Mouse (Mus musculus): Measurements from ENCODE around the gene Btbd6.
A peak's percentile ranks its signal among the peaks of the same experiment; 100 is the strongest.

Gene Btbd6

DNA sequence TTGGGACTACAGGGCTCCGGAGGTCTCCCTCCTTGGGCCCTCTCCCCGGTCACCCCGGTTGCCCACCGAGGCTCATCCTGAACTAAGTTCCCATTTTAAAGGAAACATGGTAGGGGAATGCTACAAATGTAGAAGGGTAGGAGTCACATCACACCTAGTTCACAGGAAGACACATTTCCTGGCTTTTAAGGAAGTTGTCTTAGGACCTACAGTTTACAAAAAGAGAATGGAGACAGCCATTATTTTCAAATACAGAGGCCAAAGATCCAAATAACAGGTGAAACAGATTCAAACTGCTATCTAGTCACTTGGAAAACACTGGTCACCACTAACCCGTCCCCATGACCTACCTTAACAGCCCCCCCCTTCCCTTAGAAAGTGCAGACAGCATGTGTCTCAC, 36.2 kb downstream of the Btbd6 start:
- no peak for DNase-seq

DNA sequence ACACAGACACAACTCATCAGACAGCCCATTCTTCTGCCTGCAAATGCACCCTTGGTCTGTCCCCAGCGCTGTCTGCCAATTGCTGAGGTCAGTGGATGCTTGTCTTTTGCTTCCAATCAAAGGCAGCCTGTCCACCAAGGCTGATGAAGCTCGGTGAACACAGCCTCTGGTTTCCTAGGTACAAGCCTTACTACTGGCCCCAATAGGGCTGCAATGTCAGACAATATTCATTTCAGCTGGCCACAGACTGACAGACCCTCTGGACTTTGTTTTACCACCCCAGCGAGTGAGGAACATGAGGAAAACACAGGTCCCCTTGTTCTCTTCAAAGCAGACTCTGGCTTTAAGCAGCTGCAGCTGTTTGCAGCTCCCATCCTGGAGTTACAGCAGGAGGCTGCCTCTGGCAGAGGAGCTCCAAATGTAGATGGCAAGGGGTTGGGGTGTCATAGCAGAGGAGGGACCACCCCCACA, 36.8 kb downstream of the Btbd6 start:
- peak; percentile 16 for DNase-seq

DNA sequence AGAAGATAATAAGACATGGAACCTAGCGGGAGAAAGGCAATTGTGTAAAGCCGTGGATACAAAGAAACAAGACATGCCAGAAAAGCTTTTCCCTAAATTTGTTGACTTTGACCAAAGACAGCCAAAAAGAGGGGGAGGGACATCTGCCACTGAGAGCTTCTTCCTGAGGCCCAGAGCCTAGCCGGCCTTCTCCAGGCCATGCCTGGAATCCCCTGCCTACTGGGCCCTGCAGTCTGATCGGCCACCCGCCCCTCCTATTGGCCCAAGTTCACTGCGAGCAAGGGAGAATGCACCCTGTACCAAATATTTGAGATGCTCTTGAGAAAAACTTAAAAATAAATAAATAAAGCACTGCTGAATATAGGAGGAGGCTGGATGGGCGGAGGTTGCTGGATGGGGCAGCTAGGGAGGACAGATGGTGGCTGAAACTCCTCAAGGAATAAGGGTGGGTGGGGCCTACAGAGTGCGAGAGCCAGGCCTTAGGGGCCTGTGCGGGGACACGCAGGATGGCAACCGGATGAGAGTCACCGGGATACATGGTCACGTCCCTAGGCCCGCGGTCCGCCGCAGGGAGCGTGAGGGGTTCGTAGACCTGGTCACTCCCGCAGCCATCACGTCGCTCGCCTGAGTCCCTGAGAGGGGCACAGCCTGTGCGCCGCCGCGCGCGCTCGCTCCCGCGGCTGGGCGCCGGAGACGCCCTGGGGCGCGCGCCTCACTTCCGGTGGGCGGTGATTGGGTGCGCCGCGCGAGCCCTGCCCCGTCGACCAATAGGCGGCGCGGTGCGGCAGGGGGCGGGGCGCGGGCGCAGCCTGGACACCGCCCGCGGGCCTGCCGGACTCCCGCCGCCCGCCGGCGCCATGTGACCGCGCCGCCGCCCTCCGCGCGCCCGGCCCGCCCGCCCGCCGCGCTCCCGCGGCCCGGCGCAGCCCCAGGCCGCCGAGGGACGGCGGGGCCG, 37.6 kb downstream of the Btbd6 start, which contains the start of gene Pacs2:
TSS of gene Pacs2 (plus strand) at position 905 of the 955 bp plus-strand sequence.
- DNase-seq: peak; percentile 95

DNA sequence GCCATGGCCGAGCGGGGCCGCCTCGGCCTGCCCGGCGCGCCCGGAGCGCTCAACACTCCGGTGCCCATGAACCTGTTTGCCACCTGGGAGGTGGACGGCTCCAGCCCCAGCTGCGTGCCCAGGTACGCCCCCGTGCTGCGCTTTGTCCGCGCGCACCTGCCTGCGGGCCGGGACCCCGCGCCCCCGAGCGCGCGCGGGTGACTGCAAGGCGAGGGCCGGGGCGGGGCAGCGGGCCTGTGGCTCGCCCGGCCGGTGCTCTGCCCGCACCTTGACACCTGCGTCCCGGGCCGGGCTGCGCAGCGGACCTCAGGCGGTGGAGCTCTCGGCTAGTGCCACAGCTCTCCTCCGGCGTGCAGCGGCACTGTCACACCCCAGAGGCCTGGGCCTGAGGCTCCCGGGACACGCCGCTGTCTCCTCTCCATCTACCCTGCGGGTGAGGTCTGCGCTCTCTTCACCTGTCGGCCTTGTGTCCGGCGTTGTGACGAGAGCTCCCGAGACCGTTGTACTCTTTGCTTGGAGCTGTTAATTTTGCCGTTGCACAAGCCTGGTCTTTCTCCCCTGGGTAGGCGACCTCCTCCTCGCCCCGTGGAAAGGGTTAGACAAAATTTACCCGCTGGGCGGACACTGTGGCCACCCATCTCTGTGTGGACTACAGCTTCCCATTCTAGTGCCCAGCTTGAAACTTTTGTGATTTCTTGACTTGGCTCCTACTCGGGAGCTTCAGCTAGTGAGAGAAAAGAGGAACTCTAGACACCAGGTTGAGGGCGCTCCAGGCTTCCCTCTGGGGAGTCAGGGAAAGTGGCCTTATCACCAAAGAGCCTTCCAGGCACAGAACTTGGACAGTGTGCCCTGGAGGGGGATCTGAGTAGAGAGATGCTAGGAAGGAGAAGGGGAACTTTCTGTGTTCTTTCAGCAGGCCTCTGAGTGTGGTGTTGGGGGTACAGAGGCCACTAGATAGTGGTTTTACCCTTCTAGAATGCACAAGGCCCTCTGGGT, 38.6 kb downstream of the Btbd6 start:
- peak; percentile 25 for DNase-seq

DNA sequence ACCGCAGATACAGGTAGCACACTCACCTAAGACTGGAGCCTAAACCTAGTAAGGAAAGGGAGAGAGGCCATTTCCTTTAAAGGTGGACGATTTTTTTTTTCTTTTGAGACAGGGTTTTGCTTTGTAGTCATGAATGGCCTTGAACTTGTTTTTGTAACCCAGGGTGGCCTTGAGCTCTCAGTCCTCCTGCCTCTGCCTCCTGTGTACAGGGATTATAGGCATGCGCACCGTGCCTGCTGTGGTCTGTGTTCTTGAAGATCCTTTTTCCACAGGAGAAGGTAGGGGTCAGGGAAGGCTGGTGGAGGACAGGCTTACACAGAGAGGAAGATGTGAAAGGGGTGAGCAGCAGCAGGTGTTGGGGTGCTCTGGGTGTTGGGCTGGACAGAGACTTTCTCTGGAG, 39.7 kb downstream of the Btbd6 start:
- no peak for DNase-seq

DNA sequence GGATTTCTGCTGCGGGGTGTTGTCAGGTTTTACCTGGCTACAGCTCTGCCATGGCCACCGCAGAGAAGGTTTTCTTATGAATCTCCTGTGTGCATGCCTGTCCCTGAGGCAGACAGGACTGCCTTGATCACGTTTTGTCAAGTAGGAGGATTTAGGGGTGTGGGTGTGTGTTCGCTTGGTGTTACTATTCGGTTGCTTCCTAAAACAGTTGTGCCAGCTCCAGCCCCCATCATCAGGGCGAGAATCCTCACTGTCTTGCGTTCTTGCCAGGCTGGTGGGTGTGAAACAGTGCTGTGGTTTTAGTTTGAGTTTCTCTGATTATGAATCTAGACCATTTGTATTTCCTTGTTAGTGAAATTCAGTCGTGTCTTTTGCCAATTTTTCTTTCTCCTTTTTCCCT, 40.7 kb downstream of the Btbd6 start:
- DNase-seq: no peak

DNA sequence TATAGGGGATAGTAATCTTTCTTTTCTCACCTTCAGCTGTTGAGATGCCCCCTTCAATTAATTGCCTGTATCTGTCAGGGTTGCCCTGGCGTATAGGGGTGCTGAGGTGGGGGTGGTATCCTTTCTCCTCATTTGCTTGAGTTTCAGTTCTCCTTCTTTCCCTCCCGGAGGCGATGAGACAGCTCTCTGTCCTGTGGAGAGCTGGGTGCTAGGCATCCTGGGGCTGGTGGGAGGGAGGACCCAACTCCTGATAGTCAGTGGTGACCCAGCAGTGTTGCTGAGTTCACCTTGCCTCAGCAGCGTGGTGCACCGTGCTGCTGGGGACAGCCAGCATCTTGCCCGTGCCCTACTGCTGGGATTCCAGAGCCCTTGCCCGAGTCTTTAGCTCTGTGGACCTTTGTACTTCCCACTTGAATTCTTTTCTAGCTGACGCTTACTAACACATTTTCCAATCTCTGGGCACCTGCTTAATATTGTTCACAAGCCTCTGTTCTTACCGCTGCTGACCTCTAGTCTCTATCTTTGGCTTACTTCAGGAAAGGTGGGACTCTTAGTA, 41.2 kb downstream of the Btbd6 start:
- no peak for DNase-seq

DNA sequence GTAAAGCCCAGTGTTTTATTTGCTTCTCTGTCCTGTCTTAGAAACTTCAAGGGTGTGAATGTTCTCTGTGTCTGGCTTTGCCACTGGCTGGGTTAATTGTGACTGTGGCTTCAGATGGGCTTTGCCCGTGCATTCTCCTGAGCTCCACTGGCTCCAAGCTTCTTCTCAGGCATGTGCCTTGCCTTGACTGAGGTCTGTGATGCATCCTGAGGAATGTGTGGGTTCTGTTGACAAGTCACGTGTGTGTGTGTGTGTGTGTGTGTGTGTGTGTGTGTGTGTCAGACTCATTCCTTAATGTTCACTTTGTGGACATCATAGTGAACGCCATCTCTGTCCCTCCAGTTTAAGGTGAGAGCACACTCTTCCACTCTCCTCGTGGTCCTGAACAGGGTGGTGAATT, 42.5 kb downstream of the Btbd6 start:
- no peak for DNase-seq

DNA sequence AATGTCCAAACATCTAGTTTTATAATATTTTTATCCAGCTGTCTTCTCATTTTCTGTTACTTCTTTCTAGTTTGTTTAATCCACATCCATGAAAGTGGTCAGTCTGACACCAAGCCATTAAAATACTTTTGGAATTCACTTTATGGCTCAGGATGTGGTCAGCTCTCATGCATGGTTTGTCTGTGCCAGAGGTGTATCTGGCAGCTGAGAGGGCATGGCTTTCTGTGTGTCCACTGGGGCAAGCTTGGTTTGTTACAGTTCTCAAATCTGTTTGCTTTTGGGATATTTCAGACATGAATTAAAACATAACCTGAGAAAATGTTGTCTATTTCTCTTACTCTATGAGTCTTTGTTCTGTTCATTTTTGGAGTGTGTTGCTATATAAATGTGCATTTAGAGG, 45.2 kb downstream of the Btbd6 start:
- no peak for DNase-seq

DNA sequence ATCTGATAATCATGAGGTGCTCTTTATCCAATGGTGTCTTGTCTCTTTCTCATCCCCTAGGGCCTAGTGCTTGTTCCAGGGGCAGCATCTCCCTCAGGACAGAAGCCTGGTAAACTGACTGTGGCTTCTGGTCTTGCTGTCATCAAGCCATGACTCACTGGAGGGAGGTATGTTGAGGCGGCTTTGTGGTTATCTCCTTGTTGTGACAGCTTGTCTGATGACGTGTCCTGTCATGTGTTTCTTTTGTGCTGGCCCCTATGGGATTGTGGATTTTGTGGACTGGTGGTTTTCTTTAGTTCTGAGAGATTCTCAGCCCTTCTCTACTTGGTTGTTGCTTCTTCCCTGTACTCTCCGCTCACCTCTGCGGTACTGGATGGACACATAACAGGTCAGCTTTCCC, 46.8 kb downstream of the Btbd6 start:
- no peak for DNase-seq

DNA sequence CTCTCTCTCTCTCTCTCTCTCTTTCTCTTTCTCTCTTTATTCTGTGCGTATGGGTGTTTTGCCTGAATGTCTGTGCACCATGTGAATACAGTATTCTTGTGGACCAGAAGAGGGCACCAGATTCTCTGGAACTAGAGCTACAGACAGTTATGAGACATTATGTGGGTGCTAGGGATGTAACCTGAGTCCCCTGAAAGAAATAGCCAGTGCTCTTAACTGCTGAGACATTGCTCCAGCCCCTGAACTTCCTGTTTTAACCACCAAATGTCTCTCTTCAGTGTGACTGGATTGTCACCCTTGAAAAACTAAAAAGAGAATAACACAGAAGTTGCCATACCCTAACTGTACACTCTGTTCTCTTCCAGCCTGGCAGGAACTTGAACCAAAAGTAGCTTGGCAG, 50.3 kb downstream of the Btbd6 start:
- no peak for DNase-seq

DNA sequence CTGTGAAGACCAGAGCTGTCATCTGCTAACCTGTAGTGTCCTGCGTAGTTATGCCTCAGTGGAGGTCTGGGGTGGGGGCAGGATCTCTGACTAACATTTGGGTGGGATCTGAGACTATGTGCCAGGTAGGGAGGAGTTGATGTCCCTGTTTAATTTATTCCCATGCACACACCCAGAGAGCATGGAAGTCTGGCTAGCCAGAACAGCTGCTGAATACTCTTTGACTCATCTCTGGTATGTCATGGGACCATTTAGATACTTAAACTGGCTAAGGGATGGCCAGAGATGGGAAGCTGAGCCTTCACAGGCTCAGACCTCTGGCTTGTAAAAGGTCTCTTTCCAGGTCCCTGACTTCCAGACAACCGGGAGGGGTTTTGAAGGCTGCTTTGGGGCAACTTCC, 51.2 kb downstream of the Btbd6 start:
- DNase-seq: no peak

DNA sequence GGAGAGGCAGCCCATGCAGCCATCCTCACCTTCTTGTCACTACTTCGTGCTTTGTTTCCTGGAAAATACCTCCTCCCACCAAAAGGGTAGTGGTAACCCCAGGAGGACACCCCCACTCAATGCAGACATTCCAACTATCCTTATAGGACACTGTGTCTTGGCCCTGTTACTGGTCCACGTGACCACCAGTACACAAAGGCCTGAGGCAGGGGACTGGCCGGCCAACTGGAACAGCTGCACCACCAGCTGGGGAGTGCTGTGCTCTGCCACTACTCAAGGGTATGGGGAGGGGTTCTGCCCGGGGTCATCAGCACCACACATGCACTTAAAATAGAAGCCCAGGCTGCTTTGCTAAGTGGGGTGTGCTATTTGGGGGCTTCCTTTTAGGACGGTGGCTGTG, 51.8 kb downstream of the Btbd6 start:
- DNase-seq: no peak

Measured in right cerebral cortex, postnatal 4 days (tissue).